Mouse (Mus musculus) layer of hippocampus, adult 2 months (tissue): Measurements from ENCODE around the gene Runx2. TPM values are rescaled to one million over a fixed set of nuclear protein-coding genes. Genes with fewer than 3 reads are reported as not detected.

Source experiments
- DNase-seq, 2 experiments: peaks; one replicate each; pipeline ENCODE4 v3.0.0; 2022; ENCODE audit warnings: low spot score in 2 of 2
- H3K27ac ChIP-seq: fragments of 200-600 bp; 2 replicates; pipeline ENCODE4 v1.8.1; 2022
- H3K4me3 ChIP-seq: fragments of 200-600 bp; 2 replicates; pipeline ENCODE4 v1.8.1; 2022; ENCODE audit warnings: mild to moderate bottlenecking
- CTCF ChIP-seq: fragments of 200-600 bp; conservative IDR thresholded peaks from 2 replicates; pipeline ENCODE4 v1.8.1; 2022; ENCODE audit warnings: antibody characterized with exemption, mild to moderate bottlenecking, moderate library complexity
- total RNA-seq, 2 experiments: library from RNA; stranded (reverse); gene quantifications; 2 replicates each; pipeline ENCODE4 v1.2.3; 2021

Gene Runx2
- total RNA-seq, 2 experiments from 2014 or later: 15.8 to 19.7 TPM

- Histone ChIP-seq H3K27ac (no peak overlapping the region), H3K4me3 (no peak overlapping the region)
- no peak for DNase-seq
- TF ChIP-seq CTCF: peak; percentile 72
Observed at GRCm38 (mm10) chr17:44530000-44530399, 284.6 kb downstream of the Runx2 start.

DNA sequence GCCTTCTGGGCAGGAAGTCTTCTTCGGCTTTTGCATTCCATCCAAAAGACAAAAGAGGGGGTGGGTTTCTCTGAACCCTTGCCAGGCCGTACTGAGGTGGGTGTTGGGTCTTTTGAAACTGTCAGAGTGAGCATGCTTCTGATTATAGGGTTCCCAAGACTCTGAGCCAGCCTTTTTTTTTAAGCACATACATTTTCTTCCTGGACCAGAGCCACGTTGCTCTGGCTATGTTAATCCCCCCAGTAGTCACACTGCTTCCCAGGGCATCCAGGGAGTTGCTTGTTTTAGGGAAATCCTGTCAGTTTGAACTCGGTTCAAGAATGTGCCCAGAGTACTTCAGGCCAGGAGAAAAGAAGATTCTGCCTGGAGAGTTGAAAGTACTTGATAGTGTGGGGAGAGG is 286.0 kb downstream of the Runx2 start:
- no peak for DNase-seq
- Histone ChIP-seq H3K27ac (no peak overlapping the region), H3K4me3 (no peak overlapping the region)
- TF ChIP-seq CTCF: no peak

- no peak for DNase-seq
- Histone ChIP-seq H3K4me3 (no peak overlapping the region), H3K27ac (no peak overlapping the region)
- no peak for TF ChIP-seq CTCF
Observed at GRCm38 (mm10) chr17:44524146-44524545, 290.5 kb downstream of the Runx2 start.

GRCm38 (mm10) chr17:44522906-44523305 is 291.7 kb downstream of the Runx2 start:
- Histone ChIP-seq H3K4me3 (no peak overlapping the region), H3K27ac (no peak overlapping the region)
- TF ChIP-seq CTCF: no peak
- DNase-seq: no peak

DNA sequence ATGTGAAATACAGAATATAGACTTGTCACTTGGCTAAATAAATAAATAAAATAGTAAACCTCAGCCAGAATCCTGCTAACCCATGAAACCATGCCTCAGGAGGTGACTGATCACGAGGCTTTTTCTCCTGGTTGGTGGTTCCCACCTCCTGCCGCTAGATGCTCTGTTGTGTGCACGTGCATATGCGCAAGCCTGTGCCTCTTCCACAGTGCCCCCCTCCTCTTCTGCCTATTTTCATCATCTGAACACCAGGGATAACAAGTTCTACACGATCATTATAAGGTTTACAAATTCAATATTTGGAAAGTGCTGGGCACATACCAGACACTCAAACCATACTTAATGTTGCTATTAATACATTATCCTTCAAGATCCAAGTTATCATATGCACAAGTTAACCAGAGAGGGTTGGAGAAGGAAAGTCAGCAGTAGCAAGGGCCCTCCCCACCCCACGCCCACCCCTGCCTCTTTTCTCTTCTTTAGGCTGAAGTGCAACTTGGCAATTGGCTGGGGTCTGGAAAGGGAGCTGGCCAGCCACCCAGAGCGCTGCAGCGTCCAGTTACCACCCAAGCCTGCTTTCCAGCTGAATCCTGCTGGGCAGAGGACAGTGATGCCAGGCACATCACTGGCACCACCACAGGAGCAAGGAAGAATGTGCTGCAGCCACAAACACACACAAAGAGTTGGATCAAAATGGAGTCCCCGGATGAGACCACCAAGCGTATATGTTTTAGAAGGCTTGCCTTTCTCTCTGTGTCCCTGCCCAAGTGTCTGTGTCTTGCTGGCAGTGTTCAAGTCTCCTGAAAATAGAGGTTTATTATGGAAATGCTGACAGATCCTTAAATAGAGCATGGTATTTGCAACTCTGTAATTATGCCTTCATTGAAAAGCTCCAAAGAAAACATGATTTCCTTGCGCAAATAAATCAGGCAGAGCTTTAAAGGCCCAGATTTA is 294.2 kb downstream of the Runx2 start:
- peak; percentile 45 for TF ChIP-seq CTCF
- no peak overlapping the region for H3K4me3 ChIP-seq
- H3K27ac ChIP-seq: peak overlapping the region; percentile 3; the same call in 1 of the 2 replicates
- DNase-seq: no peak

- no peak for DNase-seq
- Histone ChIP-seq H3K4me3 (no peak overlapping the region), H3K27ac (no peak overlapping the region)
- TF ChIP-seq CTCF: no peak
Observed at GRCm38 (mm10) chr17:44519356-44519755, 295.2 kb downstream of the Runx2 start.

GRCm38 (mm10) chr17:44518156-44518555 is 296.4 kb downstream of the Runx2 start:
- no peak for DNase-seq
- Histone ChIP-seq H3K27ac (no peak overlapping the region), H3K4me3 (no peak overlapping the region)
- TF ChIP-seq CTCF: no peak

- H3K4me3 ChIP-seq: no peak overlapping the region
- TF ChIP-seq CTCF: no peak
- DNase-seq: no peak
- no peak overlapping the region for H3K27ac ChIP-seq
Observed at GRCm38 (mm10) chr17:44508198-44508715, 306.3 kb downstream of the Runx2 start.

- Histone ChIP-seq H3K4me3 (no peak overlapping the region), H3K27ac (no peak overlapping the region)
- no peak for DNase-seq
- no peak for TF ChIP-seq CTCF
Observed at GRCm38 (mm10) chr17:44507741-44508140, 306.9 kb downstream of the Runx2 start.

GRCm38 (mm10) chr17:44506524-44506923 is 308.1 kb downstream of the Runx2 start:
- TF ChIP-seq CTCF: no peak
- H3K27ac ChIP-seq: no peak overlapping the region
- H3K4me3 ChIP-seq: no peak overlapping the region
- no peak for DNase-seq

DNA sequence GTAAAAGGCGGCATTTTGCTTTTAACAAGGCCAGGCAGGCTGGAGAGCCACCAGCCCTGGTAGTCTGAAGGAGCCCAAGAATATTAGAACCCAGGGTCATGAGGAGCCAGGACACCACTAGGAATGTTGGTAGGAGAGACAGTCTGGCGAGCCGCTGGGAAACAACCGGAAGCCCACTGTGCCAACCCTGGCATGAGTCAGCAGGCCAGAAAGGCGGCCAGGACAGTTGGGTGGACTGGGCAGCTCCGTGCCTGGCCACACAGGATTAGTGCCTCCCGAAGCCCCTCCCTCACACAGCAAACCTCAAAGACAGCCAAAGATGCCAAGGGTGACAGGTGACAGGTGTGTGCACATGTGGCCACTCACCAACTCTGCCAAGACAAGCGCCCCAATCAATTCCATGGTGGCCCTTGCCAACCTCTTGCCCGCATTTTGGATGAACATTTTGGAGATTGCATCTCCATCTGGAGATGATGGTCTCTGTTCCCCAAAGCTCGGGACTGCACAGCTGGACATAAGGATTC is 309.7 kb downstream of the Runx2 start:
- TF ChIP-seq CTCF: no peak
- no peak overlapping the region for H3K27ac ChIP-seq
- no peak for DNase-seq
- H3K4me3 ChIP-seq: no peak overlapping the region

- Histone ChIP-seq H3K27ac (no peak overlapping the region), H3K4me3 (no peak overlapping the region)
- DNase-seq: no peak
- no peak for TF ChIP-seq CTCF
Observed at GRCm38 (mm10) chr17:44502176-44502575, 312.4 kb downstream of the Runx2 start.

- H3K27ac ChIP-seq: no peak overlapping the region
- DNase-seq: no peak
- no peak overlapping the region for H3K4me3 ChIP-seq
- TF ChIP-seq CTCF: no peak
Observed at GRCm38 (mm10) chr17:44500306-44500899, 314.2 kb downstream of the Runx2 start.
